Mouse (Mus musculus) inflammation-experienced regulatory T-cells, adult 16 weeks (primary cell): ENCODE results near the gene Hist1h2br. TPM values are rescaled to one million over a fixed set of nuclear protein-coding genes. Genes with fewer than 3 reads are reported as not detected.

Source experiments
- polyA plus RNA-seq: library from polyadenylated mRNA; unstranded; fragments of 100-300 nt; shearing (Covaris generic); gene quantifications from one replicate; pipeline ENCODE4 v1.2.1, GENCODE M21; 2017

Gene Hist1h2br
- 6.7 TPM for polyA plus RNA-seq

DNA sequence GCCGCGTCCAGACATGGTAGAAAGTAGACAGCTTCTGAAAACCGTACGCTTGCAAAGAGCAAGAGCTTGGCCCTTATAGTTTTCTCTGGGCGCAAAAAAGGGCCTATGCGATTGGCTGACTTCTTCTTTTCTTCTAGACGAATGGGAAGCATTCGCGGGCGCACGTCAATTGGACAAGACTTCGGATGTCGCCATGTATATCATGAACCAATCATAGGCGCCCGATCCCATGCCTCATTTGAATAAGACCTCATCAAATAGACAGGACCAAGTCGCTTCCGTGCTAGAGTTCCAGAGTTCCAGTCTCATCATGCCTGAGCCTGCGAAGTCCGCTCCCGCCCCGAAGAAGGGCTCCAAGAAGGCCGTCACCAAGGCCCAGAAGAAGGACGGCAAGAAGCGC is at the start of gene Hist1h2br, which contains the start of gene Hist1h2ap:
TSS of gene Hist1h2br (plus strand) at position 283 of the 400 bp plus-strand sequence.
TSS of gene Hist1h2ap (minus strand) at position 47 of the 400 bp plus-strand sequence.

GRCm38 (mm10) chr13:21786899-21787629 is 46.5 kb upstream of the Hist1h2br start, which contains the start of the genes Hist1h2an and Hist1h2bp:
TSS of gene Hist1h2an (minus strand) at chr13:21787218.
TSS of gene Hist1h2bp (plus strand) at chr13:21787461.

GRCm38 (mm10) chr13:21810073-21810472 is 23.5 kb upstream of the Hist1h2br start, which contains the start of the genes Hist1h2bq and Hist1h2ao:
TSS of gene Hist1h2bq (minus strand) at chr13:21810197.
TSS of gene Hist1h2ao (plus strand) at chr13:21810465.

GRCm38 (mm10) chr13:21811539-21811938 is 22.0 kb upstream of the Hist1h2br start, which contains the start of gene Hist1h4m:
TSS of gene Hist1h4m (plus strand) at chr13:21811746.

DNA sequence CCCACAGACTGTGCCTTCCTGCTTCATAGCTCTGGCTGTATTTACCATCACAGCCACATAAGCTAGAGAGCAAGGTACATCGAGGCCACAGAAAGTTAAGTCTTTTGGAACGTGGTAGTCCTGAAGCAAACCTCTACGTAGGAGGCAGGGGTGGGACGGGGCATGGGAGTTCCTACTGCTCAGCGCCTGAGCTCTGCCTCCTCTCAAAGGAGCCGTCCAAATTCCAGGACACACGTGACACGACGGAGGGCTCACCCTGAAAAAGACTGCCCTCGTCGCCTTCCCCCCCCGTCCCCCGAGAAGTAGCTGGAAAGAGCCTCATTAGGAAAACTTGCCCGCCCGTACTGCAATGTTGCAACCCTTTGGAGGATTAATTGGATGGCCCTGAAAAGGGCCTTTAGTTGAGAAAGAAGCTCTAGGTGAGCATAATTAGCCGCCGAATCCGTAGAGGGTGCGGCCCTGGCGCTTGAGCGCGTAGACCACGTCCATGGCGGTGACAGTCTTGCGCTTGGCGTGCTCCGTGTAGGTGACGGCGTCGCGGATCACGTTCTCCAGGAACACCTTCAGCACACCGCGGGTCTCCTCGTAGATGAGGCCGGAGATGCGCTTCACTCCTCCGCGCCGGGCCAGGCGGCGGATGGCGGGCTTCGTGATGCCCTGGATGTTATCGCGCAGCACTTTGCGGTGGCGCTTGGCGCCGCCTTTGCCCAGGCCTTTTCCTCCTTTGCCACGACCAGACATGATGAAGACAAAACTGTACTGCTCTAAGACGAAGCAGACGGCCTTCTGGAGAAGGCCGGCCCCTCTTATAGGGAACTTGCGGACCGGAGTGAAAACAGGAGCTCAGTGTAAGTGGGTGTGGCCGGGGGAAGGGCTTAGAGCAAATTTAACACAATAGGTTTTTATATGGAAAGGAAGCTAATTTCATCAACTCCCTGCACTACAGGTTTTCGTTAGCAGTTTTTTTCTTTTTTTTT is 1.8 kb upstream of the Hist1h2br start, which contains the start of gene Hist1h4n:
TSS of gene Hist1h4n (minus strand) at position 779 of the 977 bp plus-strand sequence.

Other genes with a start within 250 kb of the Hist1h2br start
- not detected for gene Olfr1362, start 219.7 kb upstream of the Hist1h2br start, polyA plus RNA-seq
- gene Olfr11, start 191.2 kb upstream of the Hist1h2br start, polyA plus RNA-seq = not detected
- not detected for gene Olfr1361, start 170.4 kb upstream of the Hist1h2br start, polyA plus RNA-seq
- gene Olfr1360, start 156.3 kb upstream of the Hist1h2br start, polyA plus RNA-seq = not detected
- not detected for gene Olfr1359, start 135.6 kb upstream of the Hist1h2br start, polyA plus RNA-seq
- not detected for gene Hist1h2bl, start 117.6 kb upstream of the Hist1h2br start, polyA plus RNA-seq
- gene Hist1h2ai, start 117.3 kb upstream of the Hist1h2br start, polyA plus RNA-seq = not detected
- not detected for gene Hist1h3h, start 116.1 kb upstream of the Hist1h2br start, polyA plus RNA-seq
- gene Hist1h2bm, start 111.7 kb upstream of the Hist1h2br start, polyA plus RNA-seq = 0.82 TPM
- not detected for gene Hist1h4j, start 98.7 kb upstream of the Hist1h2br start, polyA plus RNA-seq
- gene Hist1h4k, start 83.2 kb upstream of the Hist1h2br start, polyA plus RNA-seq = 22.8 TPM
- gene Hist1h2ak, start 79.9 kb upstream of the Hist1h2br start, polyA plus RNA-seq = 3.0 TPM
- 2.1 TPM for gene Hist1h2bn, start 79.6 kb upstream of the Hist1h2br start, polyA plus RNA-seq
- gene Hist1h1b, start 53.1 kb upstream of the Hist1h2br start, polyA plus RNA-seq = 4.3 TPM
- gene Hist1h3i, start 50.4 kb upstream of the Hist1h2br start, polyA plus RNA-seq = 1.6 TPM
- gene Hist1h2an, start 46.5 kb upstream of the Hist1h2br start, polyA plus RNA-seq = not detected
- gene Hist1h2bp, start 46.3 kb upstream of the Hist1h2br start, polyA plus RNA-seq = not detected
- 6.5 TPM for gene Hist1h2bq, start 23.5 kb upstream of the Hist1h2br start, polyA plus RNA-seq
- gene Hist1h2ao, start 23.3 kb upstream of the Hist1h2br start, polyA plus RNA-seq = not detected
- gene Hist1h4m, start 22.0 kb upstream of the Hist1h2br start, polyA plus RNA-seq = 42.3 TPM
- gene Hist1h4n, start 1.5 kb upstream of the Hist1h2br start, polyA plus RNA-seq = 3.8 TPM
- 104 TPM for gene Hist1h2ap, start 236 bp upstream of the Hist1h2br start, polyA plus RNA-seq
- 0.24 TPM for gene Zfp184, start 111.4 kb downstream of the Hist1h2br start, polyA plus RNA-seq
- gene Pom121l2, start 147.5 kb downstream of the Hist1h2br start, polyA plus RNA-seq = not detected
- gene Prss16, start 176.0 kb downstream of the Hist1h2br start, polyA plus RNA-seq = 0.20 TPM
- gene Hist1h2ah, start 201.8 kb downstream of the Hist1h2br start, polyA plus RNA-seq = not detected
- not detected for gene Hist1h2bk, start 202.1 kb downstream of the Hist1h2br start, polyA plus RNA-seq
- gene Hist1h4i, start 207.6 kb downstream of the Hist1h2br start, polyA plus RNA-seq = 12.9 TPM
- gene Hist1h2ag, start 209.2 kb downstream of the Hist1h2br start, polyA plus RNA-seq = 2.4 TPM
- gene Hist1h2bj, start 209.5 kb downstream of the Hist1h2br start, polyA plus RNA-seq = 3.9 TPM